Mouse (Mus musculus) embryonic facial prominence, embryonic 10.5 days (tissue): Measurements from ENCODE around the gene Osgin1. TPM values are rescaled to one million over a fixed set of nuclear protein-coding genes. Genes with fewer than 3 reads are reported as not detected.
A peak's percentile ranks its signal among the peaks of the same experiment; 100 is the strongest.

Experiments used
- DNase-seq: peaks from one replicate; pipeline ENCODE4 v3.0.0-alpha.2; 2017; ENCODE audit warnings: low spot score
- H3K27ac ChIP-seq: fragments of 300-500 bp; sonication (generic); replicated peaks from 2 replicates; pipeline ENCODE4 v1.5.1; 2016; ENCODE audit warnings: mild to moderate bottlenecking
- H3K27me3 ChIP-seq: fragments of 300-500 bp; sonication (generic); replicated peaks from 2 replicates; pipeline ENCODE4 v1.6.1; 2016; ENCODE audit warnings: low read depth, mild to moderate bottlenecking; ENCODE audit not compliant: poor library complexity, severe bottlenecking
- H3K36me3 ChIP-seq: fragments of 300-500 bp; sonication (generic); replicated peaks from 2 replicates; pipeline ENCODE4 v1.6.1; 2016; ENCODE audit warnings: mild to moderate bottlenecking, moderate library complexity
- H3K4me1 ChIP-seq: fragments of 300-500 bp; sonication (generic); 2 replicates; pipeline ENCODE4 v1.6.1; 2016
- H3K4me3 ChIP-seq: fragments of 300-500 bp; sonication (generic); 2 replicates; pipeline ENCODE4 v1.5.1; 2016; ENCODE audit warnings: mild to moderate bottlenecking, moderate library complexity
- H3K9me3 ChIP-seq: fragments of 300-500 bp; sonication (generic); 2 replicates; pipeline ENCODE4 v1.6.1; 2016; ENCODE audit warnings: mild to moderate bottlenecking
- WGBS: fragments of 180-500 bp; shearing (Covaris S2); methylation state at CpG from one replicate; pipeline ENCODE4 v1.1.7; 2016; 5-methylcytosine and 5-hydroxymethylcytosine counted together
- polyA plus RNA-seq: library from polyadenylated mRNA; unstranded; fragments of >200 nt; fragmentation: Nextera tagmentation; extraction: Ambion mirVana; gene quantifications from 2 replicates; pipeline ENCODE4 v1.2.1, GENCODE M21; 2016

Osgin1 gene
- polyA plus RNA-seq, 1 experiment from 2014 or later = 0.47 TPM

DNA sequence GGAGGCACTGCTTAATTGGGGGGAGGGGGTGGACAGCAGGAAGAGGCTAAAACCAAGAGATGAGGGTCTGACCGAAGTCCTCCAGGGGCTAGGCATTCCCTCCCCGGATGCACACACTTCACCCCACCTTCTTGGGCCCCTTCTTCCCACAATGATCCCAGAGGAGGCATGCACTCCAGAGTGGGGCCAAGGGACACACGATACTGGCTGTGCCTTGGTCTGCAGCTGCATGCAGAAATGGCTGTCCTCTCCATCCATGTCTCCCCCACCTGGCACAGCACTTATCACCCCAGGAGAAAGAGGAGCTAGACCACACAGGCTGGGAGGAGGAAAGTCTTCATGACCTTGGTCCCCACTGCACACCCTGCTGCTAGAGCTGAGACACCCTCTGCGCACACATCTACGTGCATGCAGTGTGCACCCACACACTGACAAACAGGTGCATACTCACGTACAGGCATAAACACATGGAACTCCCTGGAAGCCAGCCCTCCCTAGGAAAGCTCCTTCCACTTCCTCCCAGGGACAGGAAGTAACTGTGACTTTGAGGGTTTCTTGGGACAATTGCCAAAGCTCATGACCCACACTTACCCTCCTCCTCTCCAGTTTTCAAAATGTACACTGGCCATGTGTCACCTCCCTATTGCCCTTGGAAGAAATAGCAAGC, 7.7 kb upstream of the Osgin1 start:
- no peak for DNase-seq
- Histone ChIP-seq H3K4me3 (no peak overlapping the region), H3K4me1 (peaks cover 55% of the 10 kb centered on the region), H3K36me3 (no peaks in the 10 kb centered on the region), H3K27ac (0 out of 2 replicates have a peak overlapping the region, but pooled peaks have one; percentile 30), H3K9me3 (no peaks in the 10 kb centered on the region), H3K27me3 (0 out of 2 replicates have a peak, but pooled peaks cover 4% of the 10 kb centered on the region)
- 87% methylated on average over 6 of the region's 6 CpGs for WGBS

DNA sequence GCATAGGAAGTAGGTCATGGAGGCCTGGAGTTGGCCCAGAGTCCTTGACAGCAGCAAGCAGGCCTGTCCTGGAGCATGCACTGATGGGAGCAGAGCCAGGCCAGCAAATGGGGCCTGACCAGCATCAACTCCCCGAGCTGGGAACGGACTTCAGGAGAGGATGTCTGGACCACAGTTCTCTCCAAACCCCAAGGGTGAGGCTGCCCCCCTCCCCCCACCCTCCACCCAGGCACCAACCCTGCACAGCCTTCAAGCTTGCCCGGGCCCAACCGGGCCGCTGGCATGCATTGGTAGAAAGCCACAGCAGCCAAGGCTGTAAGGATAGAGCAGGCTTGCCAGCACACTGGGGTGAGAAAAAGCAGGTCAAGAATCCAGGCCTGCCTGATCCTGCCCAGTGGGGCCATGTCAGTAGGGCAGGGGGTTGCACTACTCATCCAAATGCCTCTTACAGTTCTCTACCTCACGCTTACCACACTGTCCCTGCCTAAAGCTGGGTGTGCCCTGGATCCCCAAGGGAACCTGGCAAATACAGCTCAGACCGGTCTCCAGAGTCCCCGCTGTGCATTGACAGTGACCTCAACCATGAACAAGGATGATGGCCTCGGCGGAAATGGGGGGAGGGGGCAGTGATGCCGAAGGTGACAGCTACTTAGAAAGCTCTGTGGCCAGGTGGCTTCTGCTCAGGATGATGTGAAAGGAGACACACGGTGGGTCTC, 6.1 kb upstream of the Osgin1 start:
- H3K27ac ChIP-seq = no peak overlapping the region; the same call in 1 of the 2 replicates
- no peaks in the 10 kb centered on the region for H3K9me3 ChIP-seq
- no peaks in the 10 kb centered on the region for H3K27me3 ChIP-seq
- H3K4me3 ChIP-seq = no peak overlapping the region
- 74% methylated on average over 12 of the region's 12 CpGs for WGBS
- H3K4me1 ChIP-seq = peaks cover 49% of the 10 kb centered on the region
- no peaks in the 10 kb centered on the region for H3K36me3 ChIP-seq
- no peak for DNase-seq

DNA sequence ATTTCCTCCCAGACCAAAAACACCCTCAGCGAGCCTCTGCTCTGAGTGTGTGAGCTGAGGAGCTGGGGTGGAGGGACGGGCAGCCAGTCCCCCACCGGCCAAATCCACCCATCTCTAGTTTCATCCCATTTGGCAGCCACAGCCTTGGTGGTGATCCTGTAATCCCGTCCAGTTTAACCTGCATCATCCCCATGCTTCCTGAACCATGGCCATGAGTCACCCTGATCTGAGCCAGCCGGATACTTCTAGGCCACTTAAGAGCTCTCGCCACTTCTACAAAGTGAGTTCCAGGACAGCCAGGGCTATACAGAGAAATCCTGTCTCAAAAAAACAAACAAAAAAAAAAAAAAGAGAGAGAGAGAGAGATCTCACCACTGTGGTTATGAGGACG, 5.6 kb upstream of the Osgin1 start:
- Histone ChIP-seq H3K27me3 (no peaks in the 10 kb centered on the region), H3K4me3 (no peak overlapping the region)

DNA sequence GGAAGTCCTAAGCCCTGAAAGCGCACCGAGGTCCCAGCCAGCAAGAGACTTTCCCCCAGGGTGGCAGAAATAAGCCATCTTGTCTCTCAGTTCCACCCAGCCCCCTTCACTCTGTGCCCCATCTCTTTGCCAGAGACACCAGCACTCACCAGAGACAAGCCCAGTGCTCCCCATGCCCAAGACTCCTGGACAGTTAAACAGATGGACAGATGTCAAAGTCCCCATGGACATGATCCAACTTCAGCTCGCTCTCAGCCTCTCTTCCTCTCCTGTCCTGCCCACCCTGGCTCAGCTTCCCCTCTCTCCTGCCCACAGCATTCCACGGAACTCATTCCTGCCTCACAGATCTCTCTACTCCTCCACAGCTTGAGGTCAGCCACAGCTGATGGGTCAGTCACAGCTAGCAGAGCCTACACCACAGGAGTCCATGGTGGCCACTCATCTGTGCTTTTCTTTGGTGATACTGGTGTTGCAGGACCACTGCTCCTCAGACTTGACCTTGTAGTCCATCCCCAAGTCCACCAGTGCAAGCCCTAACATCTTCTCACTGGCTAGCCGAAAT, 5.1 kb upstream of the Osgin1 start:
- H3K36me3 ChIP-seq = no peaks in the 10 kb centered on the region
- peaks cover 46% of the 10 kb centered on the region for H3K4me1 ChIP-seq
- H3K9me3 ChIP-seq = no peaks in the 10 kb centered on the region
- H3K4me3 ChIP-seq = no peak overlapping the region
- no peak overlapping the region for H3K27ac ChIP-seq
- no peak for DNase-seq
- WGBS = 81% methylated on average over 5 of the region's 5 CpGs
- H3K27me3 ChIP-seq = no peaks in the 10 kb centered on the region

More for the DNA sequence above, 5.6 kb upstream of the Osgin1 start:
- Histone ChIP-seq H3K4me1 (peaks cover 51% of the 10 kb centered on the region), H3K9me3 (no peaks in the 10 kb centered on the region), H3K27ac (no peak overlapping the region; the same call in 1 of the 2 replicates), H3K36me3 (no peaks in the 10 kb centered on the region)
- 69% methylated on average over 7 of the region's 7 CpGs for WGBS
- no peak for DNase-seq

DNA sequence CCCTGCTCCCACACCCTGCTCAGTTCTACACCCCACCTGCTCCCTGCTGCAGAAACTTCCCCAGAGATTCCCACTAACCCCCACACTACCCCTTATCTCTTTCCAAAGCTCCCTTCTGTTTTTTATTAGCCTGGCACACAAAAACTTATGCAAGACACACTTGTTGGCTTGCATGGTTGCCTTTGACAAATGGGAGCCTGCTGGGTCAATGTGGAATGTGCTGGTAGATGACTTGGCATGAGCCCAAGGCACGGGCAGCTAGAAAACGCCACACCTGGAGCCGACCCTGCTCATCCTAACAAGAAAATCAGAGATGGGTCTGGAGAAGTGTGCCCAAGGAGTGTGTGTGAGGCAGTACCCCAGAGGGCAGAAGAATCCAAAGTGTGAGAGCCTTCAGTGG, 4.4 kb upstream of the Osgin1 start:
- Histone ChIP-seq H3K4me3 (no peak overlapping the region), H3K27me3 (no peaks in the 10 kb centered on the region), H3K27ac (no peak overlapping the region), H3K9me3 (no peaks in the 10 kb centered on the region), H3K4me1 (peaks cover 39% of the 10 kb centered on the region), H3K36me3 (no peaks in the 10 kb centered on the region)
- no peak for DNase-seq
- 94% methylated on average over 3 of the region's 3 CpGs for WGBS

DNA sequence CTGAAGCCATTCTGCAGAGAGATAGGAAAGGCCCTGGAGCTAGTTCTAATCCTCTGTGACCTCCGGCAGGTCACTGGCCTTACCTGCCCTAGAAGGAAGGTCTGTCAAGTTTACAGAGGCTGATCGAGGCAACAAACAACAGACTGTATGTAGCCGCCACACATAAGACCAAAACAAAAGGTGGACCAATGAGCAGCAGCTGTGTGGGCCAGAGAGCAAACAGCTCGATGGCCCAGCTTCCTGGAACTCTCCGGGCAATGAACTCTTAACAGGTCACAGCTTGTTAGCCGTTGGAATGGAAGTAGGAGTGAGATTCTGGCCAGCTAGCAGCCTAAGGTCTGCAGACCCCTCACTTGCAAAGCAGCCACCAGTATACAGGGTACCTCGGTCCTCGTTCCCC, 3.7 kb upstream of the Osgin1 start:
- Histone ChIP-seq H3K9me3 (no peaks in the 10 kb centered on the region), H3K4me1 (peaks cover 38% of the 10 kb centered on the region), H3K27me3 (no peaks in the 10 kb centered on the region), H3K27ac (no peak overlapping the region), H3K36me3 (no peaks in the 10 kb centered on the region), H3K4me3 (no peak overlapping the region)
- 68% methylated on average over 8 of the region's 8 CpGs for WGBS
- DNase-seq = no peak

DNA sequence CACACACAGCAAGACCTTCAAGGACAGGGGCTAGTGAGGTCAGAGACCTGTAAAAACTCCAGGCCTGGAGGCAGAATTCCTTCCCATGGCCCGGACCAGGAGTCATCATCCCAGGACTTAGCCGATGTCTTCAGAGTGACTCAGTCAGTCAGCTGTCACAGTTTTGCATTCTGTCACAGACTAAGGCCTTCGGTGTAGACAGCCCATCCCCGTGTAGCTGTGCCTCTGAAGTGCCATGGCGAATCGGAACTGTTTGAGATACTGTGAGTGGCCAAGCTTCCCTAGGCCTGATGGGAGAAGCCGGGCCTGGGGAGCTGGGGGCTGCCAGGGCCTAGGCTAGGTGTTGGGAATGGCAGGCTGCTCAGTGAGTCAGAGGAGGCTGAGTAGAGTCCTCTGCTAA, 3.2 kb upstream of the Osgin1 start:
- Histone ChIP-seq H3K9me3 (no peaks in the 10 kb centered on the region), H3K27ac (no peak overlapping the region), H3K4me3 (no peak overlapping the region), H3K4me1 (peaks cover 35% of the 10 kb centered on the region), H3K36me3 (no peaks in the 10 kb centered on the region), H3K27me3 (no peaks in the 10 kb centered on the region)
- 82% methylated on average over 7 of the region's 7 CpGs for WGBS
- no peak for DNase-seq

DNA sequence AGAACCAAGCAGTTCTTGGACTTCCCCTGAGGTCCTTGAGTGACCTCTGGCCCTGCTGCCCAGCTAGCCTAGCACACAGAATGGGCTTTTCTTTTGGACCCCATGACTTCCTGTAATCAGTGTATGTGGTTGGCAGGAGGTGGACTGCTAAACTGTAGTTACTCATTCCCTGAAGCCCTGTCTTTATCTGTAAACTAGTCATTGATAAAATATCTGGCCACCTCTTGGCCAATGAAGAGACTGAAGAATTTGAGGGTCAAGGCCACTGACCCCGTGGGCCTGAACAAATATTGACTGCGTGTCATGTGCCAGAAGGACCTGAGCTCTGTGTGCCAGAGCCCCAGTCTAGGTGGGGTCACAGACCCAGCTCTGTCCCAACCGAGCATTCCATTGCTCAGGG, 1.6 kb upstream of the Osgin1 start:
- Histone ChIP-seq H3K27ac (no peak overlapping the region), H3K27me3 (0 out of 2 replicates have a peak, but pooled peaks cover 6% of the 10 kb centered on the region), H3K36me3 (no peaks in the 10 kb centered on the region), H3K9me3 (no peaks in the 10 kb centered on the region), H3K4me1 (peaks cover 42% of the 10 kb centered on the region), H3K4me3 (no peak overlapping the region)
- WGBS = 36% methylated on average over 3 of the region's 3 CpGs
- DNase-seq = no peak

DNA sequence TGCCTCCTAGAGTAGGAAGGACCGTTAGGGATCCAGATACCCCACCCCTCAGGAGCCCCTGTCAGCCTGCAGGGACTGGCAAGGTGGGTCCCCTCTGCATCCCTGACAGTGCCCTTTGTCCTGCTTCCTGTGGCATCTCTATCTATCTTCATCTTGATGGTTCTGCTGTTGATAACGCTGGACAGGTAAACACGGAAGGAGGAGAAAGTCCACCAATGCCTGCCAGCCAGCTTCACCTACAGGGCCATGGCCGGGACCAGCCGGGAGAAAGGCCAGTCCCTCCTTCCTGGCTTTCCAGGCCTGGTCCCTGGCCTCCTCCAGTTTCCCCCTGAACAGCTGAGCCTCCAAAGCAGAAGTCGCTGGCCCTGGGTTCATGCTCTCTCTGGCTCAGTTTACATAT, 645 bp downstream of the Osgin1 start:
- Histone ChIP-seq H3K4me3 (no peak overlapping the region), H3K9me3 (no peaks in the 10 kb centered on the region), H3K27me3 (peaks cover 6% of the 10 kb centered on the region; the same call in 1 of the 2 replicates), H3K27ac (no peak overlapping the region), H3K36me3 (no peaks in the 10 kb centered on the region), H3K4me1 (peaks cover 51% of the 10 kb centered on the region)
- 81% methylated on average over 6 of the region's 6 CpGs for WGBS
- no peak for DNase-seq

DNA sequence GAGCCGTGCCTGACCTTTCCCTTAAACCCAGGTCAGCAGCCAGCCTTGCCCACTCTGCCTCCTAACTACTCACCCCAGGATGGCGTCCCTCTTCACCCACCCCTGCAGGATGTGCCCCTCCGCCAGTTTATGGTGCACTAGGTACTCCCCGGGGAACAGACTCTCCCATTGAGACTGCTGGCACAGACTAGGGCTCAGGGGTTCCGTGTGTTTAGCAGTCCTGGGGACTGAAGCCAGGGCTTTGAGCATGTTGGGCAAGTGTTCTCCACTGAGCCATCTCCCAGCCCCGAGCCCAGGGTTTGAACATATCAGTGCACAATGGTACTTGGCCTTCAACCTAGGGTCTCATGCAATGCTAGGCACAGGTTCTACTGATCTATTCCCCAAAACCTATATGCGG, 1.6 kb downstream of the Osgin1 start:
- DNase-seq = no peak
- peaks cover 55% of the 10 kb centered on the region for H3K4me1 ChIP-seq
- 83% methylated on average over 7 of the region's 7 CpGs for WGBS

DNA sequence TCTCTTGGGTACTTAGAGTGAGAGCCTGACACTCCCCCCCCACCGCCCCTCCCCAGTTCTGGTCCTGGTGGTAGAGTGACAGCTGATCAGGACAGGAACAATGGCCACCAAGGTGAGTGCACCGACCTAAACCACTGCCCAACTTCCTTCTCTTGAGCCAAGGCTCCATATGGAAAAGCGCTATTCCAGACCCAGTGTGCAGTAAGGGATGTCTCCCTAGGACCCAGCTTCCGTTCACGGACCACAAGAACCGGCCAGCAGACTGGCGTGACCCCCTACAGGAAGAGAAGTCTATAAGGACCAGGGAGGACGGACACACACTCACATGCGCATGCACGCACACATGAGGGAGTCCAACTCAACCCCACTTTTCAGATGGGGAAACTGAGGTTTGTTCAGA, 2.4 kb downstream of the Osgin1 start:
- Histone ChIP-seq H3K4me1 (peaks cover 59% of the 10 kb centered on the region), H3K9me3 (no peaks in the 10 kb centered on the region), H3K27me3 (peaks cover 11% of the 10 kb centered on the region), H3K36me3 (no peaks in the 10 kb centered on the region), H3K4me3 (no peak overlapping the region), H3K27ac (no peak overlapping the region)
- DNase-seq = no peak
- 88% methylated on average over 10 of the region's 10 CpGs for WGBS

More for the DNA sequence above, 1.6 kb downstream of the Osgin1 start:
- H3K27me3 ChIP-seq = peaks cover 6% of the 10 kb centered on the region; the same call in 1 of the 2 replicates
- no peaks in the 10 kb centered on the region for H3K36me3 ChIP-seq
- H3K9me3 ChIP-seq = no peaks in the 10 kb centered on the region
- H3K27ac ChIP-seq = no peak overlapping the region
- H3K4me3 ChIP-seq = no peak overlapping the region

DNA sequence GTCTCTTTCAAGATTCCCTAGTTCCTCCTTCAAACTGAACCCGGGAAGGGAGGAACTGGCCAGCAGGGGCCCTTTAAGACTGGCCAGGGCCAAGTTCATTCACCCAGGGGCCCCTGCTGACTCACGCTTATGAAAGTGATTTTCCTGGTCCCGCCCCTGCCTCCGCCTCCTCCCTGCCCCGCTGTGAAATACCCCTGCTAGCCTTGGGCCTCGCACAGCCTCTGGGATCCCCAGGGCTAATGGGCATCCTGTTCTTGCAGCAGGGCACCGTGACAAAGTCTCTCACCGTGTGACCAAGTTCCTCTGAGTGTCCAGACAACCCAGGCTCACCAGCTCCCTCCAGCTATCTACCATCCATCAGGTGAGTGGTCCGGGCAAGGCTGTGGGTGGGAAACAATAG, 3.0 kb downstream of the Osgin1 start:
- peak; percentile 40 for DNase-seq
- H3K27ac ChIP-seq = peak overlapping the region; percentile 31; the same call in 1 of the 2 replicates
- no peaks in the 10 kb centered on the region for H3K36me3 ChIP-seq
- H3K4me3 ChIP-seq = no peak overlapping the region
- peaks cover 17% of the 10 kb centered on the region for H3K27me3 ChIP-seq
- peaks cover 59% of the 10 kb centered on the region for H3K4me1 ChIP-seq
- 24% methylated on average over 9 of the region's 9 CpGs for WGBS
- H3K9me3 ChIP-seq = no peaks in the 10 kb centered on the region

DNA sequence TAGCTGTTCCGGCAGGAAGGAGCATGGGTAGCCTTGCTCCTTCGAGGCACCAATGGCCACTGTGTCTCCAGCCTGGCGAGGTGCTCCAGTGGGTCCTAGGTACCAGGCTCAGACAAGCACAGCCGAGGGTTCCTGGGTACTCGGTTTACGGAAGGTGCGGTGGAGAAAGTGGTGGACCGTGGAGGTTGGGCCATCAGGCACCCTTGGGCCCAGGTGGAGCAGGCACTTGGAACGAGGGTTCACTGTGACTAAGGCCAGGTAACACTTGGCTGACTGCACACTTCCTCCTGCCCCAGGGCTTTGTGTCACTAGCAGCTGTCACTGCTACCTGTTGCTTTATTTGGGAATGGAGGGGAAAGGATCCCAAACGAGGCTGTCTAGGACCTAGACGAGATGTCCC, 3.6 kb downstream of the Osgin1 start:
- DNase-seq = no peak
- Histone ChIP-seq H3K27ac (no peak overlapping the region), H3K4me1 (peaks cover 54% of the 10 kb centered on the region), H3K36me3 (no peaks in the 10 kb centered on the region), H3K27me3 (peaks cover 23% of the 10 kb centered on the region), H3K9me3 (no peaks in the 10 kb centered on the region), H3K4me3 (no peak overlapping the region)
- WGBS = 78% methylated on average over 11 of the region's 11 CpGs
